Comparison of ENCODE assay signal across 16 mouse cellular contexts in genomic region chr9:66483429-66483828, GRCm38 (mm10).
"Had no signal": no experiment of that assay in that cellular context is flagged by ENCODE, and none has a peak within 500 bp of the region (broad histone marks: within the 10 kb centered on the region; RNA-seq: fewer than 3 reads in every experiment).

No protein-coding gene starts in this region.

- ATAC-seq: inflammation-experienced regulatory T-cells, adult 6 months; intestine, embryonic 16.5 days; midbrain, embryonic 13.5 days had no signal

- H3K27me3 ChIP-seq: limb, embryonic 12.5 days; limb, embryonic 15.5 days; midbrain, embryonic 13.5 days had no signal

- H3K4me3 ChIP-seq: limb, embryonic 12.5 days; limb, embryonic 15.5 days; midbrain, embryonic 10.5 days; midbrain, embryonic 13.5 days had no signal

- H3K4me1 ChIP-seq: limb, embryonic 12.5 days; limb, embryonic 15.5 days; midbrain, embryonic 10.5 days; midbrain, embryonic 13.5 days had no signal

- H3K27ac ChIP-seq: limb, embryonic 12.5 days; limb, embryonic 15.5 days; midbrain, embryonic 10.5 days; midbrain, embryonic 13.5 days had no signal

- H3K9me3 ChIP-seq: limb, embryonic 12.5 days; limb, embryonic 15.5 days; midbrain, embryonic 10.5 days; midbrain, embryonic 13.5 days had no signal

- H3K9ac ChIP-seq: limb, embryonic 12.5 days; limb, embryonic 15.5 days; midbrain, embryonic 13.5 days had no signal

- DNase-seq: kidney, adult 18-20 months; kidney, adult 9 months; kidney, postnatal 25 days; left cerebral cortex, postnatal 4 days; lung, adult 2 months; lung, postnatal 14 days; lung, postnatal 4 days; thymus, adult 18-20 months; thymus, postnatal 14 days; thymus, postnatal 4 days had no signal

- H3K4me2 ChIP-seq: limb, embryonic 12.5 days; limb, embryonic 15.5 days; midbrain, embryonic 13.5 days had no signal
